21 mouse cellular contexts compared by ENCODE assay signal in the genomic region with DNA sequence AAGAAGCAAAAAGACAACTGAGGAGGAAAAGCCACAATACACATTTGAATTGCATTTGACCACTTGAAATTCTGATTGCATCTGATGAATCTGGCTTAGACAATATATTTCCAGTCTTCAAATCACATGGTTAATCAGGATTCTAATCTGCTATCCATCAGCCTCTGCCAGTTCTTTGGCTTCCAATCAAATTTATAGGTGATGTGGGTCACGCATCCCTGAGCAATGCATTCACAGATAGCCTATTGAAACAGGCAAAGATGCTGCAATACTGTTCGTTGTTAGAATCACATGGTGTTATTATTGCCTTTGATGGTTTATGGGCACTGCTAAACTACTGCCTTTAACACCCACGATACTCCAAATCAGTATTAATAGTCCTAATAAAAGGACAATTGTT. TPM values are rescaled to one million over a fixed set of nuclear protein-coding genes. Genes with fewer than 3 reads are reported as not detected.
DNase-seq lines count a peak whose midpoint lies in the region; ATAC-seq lines count a peak whose summit lies in the region.
"Had no signal": no experiment of that assay in that cellular context is flagged by ENCODE, and none has a peak within 500 bp of the region (broad histone marks: within the 10 kb centered on the region; RNA-seq: fewer than 3 reads in every experiment).

No protein-coding gene starts in this region.

- peak; percentile 11 for DNase-seq in NIH3T3 (ENCODE audit: low read depth)
- peak; percentile 64 for DNase-seq in embryo, embryonic 10.5 days (ENCODE audit: low spot score)
- peak; percentile 48 for DNase-seq in hindbrain, embryonic 11.5 days (ENCODE audit: low spot score)
- DNase-seq in spleen, postnatal 4 days (ENCODE audit: low spot score in 2 of 2) = no peak
- DNase-seq in lung, postnatal 25 days (ENCODE audit: low spot score) = no peak
- DNase-seq in left cerebral cortex, postnatal 4 days = no peak
- DNase-seq: adrenal gland, postnatal 10 days; cerebellum, adult 8-10 months; heart, postnatal 4 days; kidney, adult 18-20 months; lung, postnatal 14 days; right cerebral cortex, postnatal 25 days; thymus, postnatal 4 days had no signal

- peak; percentile 88 for ATAC-seq in hindbrain, embryonic 11.5 days (ENCODE audit: low FRiP score)
- ATAC-seq in midbrain, embryonic 12.5 days (ENCODE audit: low FRiP score, low read depth) = peak; percentile 72
- ATAC-seq in kidney, embryonic 15.5 days (replicated peaks; ENCODE audit: low FRiP score) = no peak
- ATAC-seq: CD4-positive, CD25-positive, alpha-beta regulatory T cell, adult 4 months had no signal

- peak overlapping the region; percentile 34 for H3K27ac ChIP-seq in hindbrain, embryonic 11.5 days (ENCODE audit: low read depth, low read length)
- H3K27ac ChIP-seq in midbrain, embryonic 12.5 days (replicated peaks) = peak overlapping the region; percentile 31; the same call in 1 of the 2 replicates
- no peak overlapping the region for H3K27ac ChIP-seq in kidney, embryonic 15.5 days
- H3K27ac ChIP-seq: embryonic facial prominence, embryonic 15.5 days; heart, embryonic 13.5 days; left cerebral cortex, adult 2 months; limb, embryonic 12.5 days; liver, embryonic 14.5 days had no signal

- H3K4me2 ChIP-seq in hindbrain, embryonic 11.5 days (replicated peaks; ENCODE audit: low read depth, low read length) = no peak overlapping the region
- H3K4me2 ChIP-seq in midbrain, embryonic 12.5 days (replicated peaks) = no peak overlapping the region
- no peak overlapping the region for H3K4me2 ChIP-seq in kidney, embryonic 15.5 days
- H3K4me2 ChIP-seq: embryonic facial prominence, embryonic 15.5 days; heart, embryonic 13.5 days; limb, embryonic 12.5 days had no signal

- no peaks in the 10 kb centered on the region for H3K9me3 ChIP-seq in hindbrain, embryonic 11.5 days (ENCODE audit: control insufficient read depth, low read length)
- no peaks in the 10 kb centered on the region for H3K9me3 ChIP-seq in midbrain, embryonic 12.5 days
- H3K9me3 ChIP-seq in kidney, embryonic 15.5 days (replicated peaks) = no peaks in the 10 kb centered on the region
- H3K9me3 ChIP-seq: embryonic facial prominence, embryonic 15.5 days; heart, embryonic 13.5 days; limb, embryonic 12.5 days had no signal

- no peaks in the 10 kb centered on the region for H3K36me3 ChIP-seq in hindbrain, embryonic 11.5 days (ENCODE audit: control insufficient read depth, insufficient read depth, low read length)
- peaks cover 3% of the 10 kb centered on the region; the same call in 1 of the 2 replicates for H3K36me3 ChIP-seq in midbrain, embryonic 12.5 days
- no peaks in the 10 kb centered on the region for H3K36me3 ChIP-seq in kidney, embryonic 15.5 days
- H3K36me3 ChIP-seq: embryonic facial prominence, embryonic 15.5 days; heart, embryonic 13.5 days; limb, embryonic 12.5 days had no signal

- H3K4me1 ChIP-seq in hindbrain, embryonic 11.5 days (replicated peaks; ENCODE audit: control insufficient read depth, insufficient read depth, low read length) = no peaks in the 10 kb centered on the region
- H3K4me1 ChIP-seq in midbrain, embryonic 12.5 days = peaks cover 27% of the 10 kb centered on the region
- H3K4me1 ChIP-seq in kidney, embryonic 15.5 days = peaks cover 17% of the 10 kb centered on the region

- H3K27me3 ChIP-seq in hindbrain, embryonic 11.5 days (ENCODE audit: control insufficient read depth, insufficient read depth, low read length) = no peaks in the 10 kb centered on the region
- no peaks in the 10 kb centered on the region for H3K27me3 ChIP-seq in midbrain, embryonic 12.5 days
- no peaks in the 10 kb centered on the region for H3K27me3 ChIP-seq in kidney, embryonic 15.5 days
- H3K27me3 ChIP-seq: embryonic facial prominence, embryonic 15.5 days; heart, embryonic 13.5 days; limb, embryonic 12.5 days had no signal

- no peak overlapping the region for H3K4me3 ChIP-seq in hindbrain, embryonic 11.5 days (ENCODE audit: low read depth, low read length)
- H3K4me3 ChIP-seq in midbrain, embryonic 12.5 days = no peak overlapping the region
- no peak overlapping the region for H3K4me3 ChIP-seq in kidney, embryonic 15.5 days (replicated peaks)
- H3K4me3 ChIP-seq: embryonic facial prominence, embryonic 15.5 days; heart, embryonic 13.5 days; left cerebral cortex, adult 2 months; limb, embryonic 12.5 days had no signal

- no peak overlapping the region for H3K9ac ChIP-seq in hindbrain, embryonic 11.5 days (ENCODE audit: low read depth, low read length)
- H3K9ac ChIP-seq in midbrain, embryonic 12.5 days (replicated peaks) = no peak overlapping the region
- no peak overlapping the region for H3K9ac ChIP-seq in kidney, embryonic 15.5 days
- H3K9ac ChIP-seq: embryonic facial prominence, embryonic 15.5 days; heart, embryonic 13.5 days; limb, embryonic 12.5 days; liver, embryonic 14.5 days had no signal

- intact Hi-C loops in left cerebral cortex, postnatal 4 days (cut with DNase I) = no loop called here

- WGBS in hindbrain, embryonic 11.5 days = 32% methylated on average over 3 of the region's 3 CpGs
- WGBS in midbrain, embryonic 12.5 days = 23% methylated on average over 3 of the region's 3 CpGs
- 43% methylated on average over 3 of the region's 3 CpGs for WGBS in kidney, embryonic 15.5 days

RNA-seq across cellular contexts. Expression of a gene that starts 30.8 kb away (rescaled TPM):
- polyA plus RNA-seq in hindbrain, embryonic 11.5 days (2014; fragmentation: Nextera tagmentation; extraction: Ambion mirVana) = 23.2 and 31.1 TPM in 2 replicates
- polyA plus RNA-seq in midbrain, embryonic 12.5 days (2016; fragmentation: Nextera tagmentation; extraction: Ambion mirVana) = 35.1 and 40.4 TPM in 2 replicates
- 10 to 100 TPM; 61.1 to 63.0 TPM for total RNA-seq in left cerebral cortex, postnatal 4 days (2021)
- polyA plus RNA-seq in kidney, embryonic 15.5 days (2015; fragmentation: Nextera tagmentation; extraction: Ambion mirVana) = 15.0 and 15.4 TPM in 2 replicates

Comparison
In these comparisons a context has a peak if more than half of its experiments do, and no peak if none do; other contexts are left out.
1. DNase-seq: peak in NIH3T3 (single experiment), embryo, embryonic 10.5 days (single experiment) and hindbrain, embryonic 11.5 days (single experiment); none in spleen, postnatal 4 days (0 of 2), lung, postnatal 25 days (single experiment) and left cerebral cortex, postnatal 4 days (single experiment).